Mouse (Mus musculus): ENCODE data around the gene Slc1a7. TPM values are rescaled to one million over a fixed set of nuclear protein-coding genes. Genes with fewer than 3 reads are reported as not detected.
A peak's percentile ranks its signal among the peaks of the same experiment; 100 is the strongest.

Slc1a7 gene
- polyA plus RNA-seq, 1 experiment from 2014 or later, result 0.19 TPM

DNA sequence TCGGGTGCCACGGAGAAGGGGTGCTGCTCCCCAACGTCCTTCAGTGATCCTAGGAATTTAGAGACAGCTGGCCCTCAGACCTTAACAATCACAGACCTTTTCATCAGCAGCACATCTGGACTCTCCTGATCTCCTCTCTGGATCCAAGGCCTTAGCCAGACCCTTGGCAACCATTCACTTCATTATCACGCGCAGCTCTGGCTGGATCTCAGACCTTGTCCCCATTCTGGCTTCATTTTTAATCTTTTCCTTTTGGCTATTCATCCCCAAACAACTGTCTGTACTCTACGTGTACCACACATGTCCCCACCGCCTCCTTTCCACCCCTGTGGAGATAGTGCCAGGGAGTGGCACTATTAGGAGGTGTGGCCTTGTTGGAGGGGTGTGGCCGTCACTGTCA, 34.9 kb upstream of the Slc1a7 start:
- no peak for ATAC-seq (ENCODE audit: low read depth)
- no peaks in the 10 kb centered on the region for H3K27me3 ChIP-seq (ENCODE audit: control insufficient read depth, insufficient read depth, low read depth, low read length)
- WGBS, result 63% methylated on average over 8 of the region's 8 CpGs

GRCm38 (mm10) chr4:107935254-107935653, 32.9 kb upstream of the Slc1a7 start:
- no peak overlapping the region for H3K9ac ChIP-seq (ENCODE audit: low read length)
- WGBS, result 56% methylated on average over 3 of the region's 3 CpGs
- H3K36me3 ChIP-seq (ENCODE audit: control insufficient read depth, insufficient read depth, low read length), result no peaks in the 10 kb centered on the region
- H3K27ac ChIP-seq (ENCODE audit: low read length), result no peak overlapping the region
- no peaks in the 10 kb centered on the region for H3K9me3 ChIP-seq (ENCODE audit: control insufficient read depth, low read length)
- no peak overlapping the region for H3K4me2 ChIP-seq (ENCODE audit: low read depth, low read length)
- H3K27me3 ChIP-seq (ENCODE audit: control insufficient read depth, insufficient read depth, low read depth, low read length), result no peaks in the 10 kb centered on the region
- no peak for ATAC-seq (ENCODE audit: low read depth)
- H3K4me3 ChIP-seq (ENCODE audit: low read length), result no peak overlapping the region
- peaks cover 6% of the 10 kb centered on the region; the same call in 1 of the 2 replicates for H3K4me1 ChIP-seq (replicated peaks; ENCODE audit: control insufficient read depth, insufficient read depth, low read length)

More for the DNA sequence above, 34.9 kb upstream of the Slc1a7 start:
- no peaks in the 10 kb centered on the region for H3K36me3 ChIP-seq (ENCODE audit: control insufficient read depth, insufficient read depth, low read length)
- no peaks in the 10 kb centered on the region for H3K9me3 ChIP-seq (ENCODE audit: control insufficient read depth, low read length)
- H3K4me3 ChIP-seq (ENCODE audit: low read length), result no peak overlapping the region
- no peak overlapping the region for H3K27ac ChIP-seq (ENCODE audit: low read length)
- no peak overlapping the region for H3K4me2 ChIP-seq (ENCODE audit: low read depth, low read length)
- H3K9ac ChIP-seq (ENCODE audit: low read length), result no peak overlapping the region
- H3K4me1 ChIP-seq (replicated peaks; ENCODE audit: control insufficient read depth, insufficient read depth, low read length), result peaks cover 6% of the 10 kb centered on the region; the same call in 1 of the 2 replicates

GRCm38 (mm10) chr4:107937338-107937737, 30.8 kb upstream of the Slc1a7 start:
- Histone ChIP-seq H3K9me3 (ENCODE audit: control insufficient read depth, low read length) (no peaks in the 10 kb centered on the region), H3K27ac (ENCODE audit: low read length) (peak overlapping the region; percentile 60), H3K4me1 (replicated peaks; ENCODE audit: control insufficient read depth, insufficient read depth, low read length) (peaks cover 6% of the 10 kb centered on the region; the same call in 1 of the 2 replicates), H3K27me3 (ENCODE audit: control insufficient read depth, insufficient read depth, low read depth, low read length) (no peaks in the 10 kb centered on the region), H3K9ac (ENCODE audit: low read length) (no peak overlapping the region), H3K36me3 (ENCODE audit: control insufficient read depth, insufficient read depth, low read length) (no peaks in the 10 kb centered on the region), H3K4me3 (ENCODE audit: low read length) (no peak overlapping the region), H3K4me2 (ENCODE audit: low read depth, low read length) (no peak overlapping the region)
- 13% methylated on average over 6 of the region's 6 CpGs for WGBS
- peak; percentile 93 for ATAC-seq (ENCODE audit: low read depth)

GRCm38 (mm10) chr4:107938124-107938523, 30.0 kb upstream of the Slc1a7 start:
- ATAC-seq (ENCODE audit: low read depth), result no peak
- H3K27me3 ChIP-seq (ENCODE audit: control insufficient read depth, insufficient read depth, low read depth, low read length), result no peaks in the 10 kb centered on the region
- WGBS, result 57% methylated on average over 2 of the region's 2 CpGs
- H3K36me3 ChIP-seq (ENCODE audit: control insufficient read depth, insufficient read depth, low read length), result no peaks in the 10 kb centered on the region
- peak overlapping the region; percentile 60 for H3K27ac ChIP-seq (ENCODE audit: low read length)
- peaks cover 6% of the 10 kb centered on the region; the same call in 1 of the 2 replicates for H3K4me1 ChIP-seq (replicated peaks; ENCODE audit: control insufficient read depth, insufficient read depth, low read length)
- H3K4me2 ChIP-seq (ENCODE audit: low read depth, low read length), result no peak overlapping the region
- H3K9me3 ChIP-seq (ENCODE audit: control insufficient read depth, low read length), result no peaks in the 10 kb centered on the region
- no peak overlapping the region for H3K4me3 ChIP-seq (ENCODE audit: low read length)
- H3K9ac ChIP-seq (ENCODE audit: low read length), result no peak overlapping the region

DNA sequence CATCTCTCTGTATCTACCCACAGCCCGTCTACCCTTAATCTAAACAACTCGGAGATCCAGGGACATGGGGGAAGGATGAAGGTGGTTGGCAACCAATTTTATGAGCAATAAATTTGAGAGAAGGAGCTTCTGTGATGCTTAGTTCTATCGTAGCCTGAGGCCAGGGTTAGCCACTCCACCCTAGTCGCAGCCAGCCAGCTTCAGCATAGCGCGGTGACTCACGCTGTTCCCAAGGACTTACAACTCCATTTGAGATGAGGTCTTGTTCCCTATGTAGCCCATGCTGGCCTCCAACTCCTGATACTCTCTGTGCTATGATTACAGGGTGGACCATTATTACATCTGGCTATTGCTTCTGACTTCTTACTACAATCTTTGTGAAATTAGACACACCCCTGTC, 25.4 kb upstream of the Slc1a7 start:
- Histone ChIP-seq H3K36me3 (ENCODE audit: control insufficient read depth, insufficient read depth, low read length) (no peaks in the 10 kb centered on the region), H3K9me3 (ENCODE audit: control insufficient read depth, low read length) (no peaks in the 10 kb centered on the region), H3K4me2 (ENCODE audit: low read depth, low read length) (no peak overlapping the region), H3K4me1 (replicated peaks; ENCODE audit: control insufficient read depth, insufficient read depth, low read length) (peaks cover 5% of the 10 kb centered on the region; the same call in 1 of the 2 replicates), H3K9ac (ENCODE audit: low read length) (no peak overlapping the region), H3K27ac (ENCODE audit: low read length) (no peak overlapping the region), H3K27me3 (ENCODE audit: control insufficient read depth, insufficient read depth, low read depth, low read length) (no peaks in the 10 kb centered on the region), H3K4me3 (ENCODE audit: low read length) (no peak overlapping the region)
- no peak for ATAC-seq (ENCODE audit: low read depth)
- 82% methylated on average over 7 of the region's 7 CpGs for WGBS

DNA sequence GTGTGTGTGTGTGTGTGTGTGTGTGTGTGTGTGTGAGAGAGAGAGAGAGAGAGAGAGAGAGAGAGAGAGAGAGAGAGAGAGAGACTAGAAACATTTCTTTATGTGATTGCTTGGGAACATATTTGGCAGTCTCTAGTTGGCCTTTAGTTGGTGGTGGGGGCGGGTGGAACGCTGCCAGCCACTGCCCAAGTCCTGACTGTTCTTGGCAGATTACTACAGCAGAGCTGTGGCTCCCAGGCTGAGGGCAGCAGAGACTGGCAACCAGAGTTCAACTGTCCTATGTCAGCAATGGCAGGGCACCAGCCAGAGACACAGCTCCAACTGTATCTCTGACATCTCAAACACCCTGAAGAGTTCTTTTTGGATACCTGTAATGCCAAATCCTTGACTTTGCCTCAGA, 24.0 kb upstream of the Slc1a7 start:
- no peak overlapping the region for H3K27ac ChIP-seq (ENCODE audit: low read length)
- ATAC-seq (ENCODE audit: low read depth), result no peak
- WGBS, result 81% methylated on average over 2 of the region's 2 CpGs

DNA sequence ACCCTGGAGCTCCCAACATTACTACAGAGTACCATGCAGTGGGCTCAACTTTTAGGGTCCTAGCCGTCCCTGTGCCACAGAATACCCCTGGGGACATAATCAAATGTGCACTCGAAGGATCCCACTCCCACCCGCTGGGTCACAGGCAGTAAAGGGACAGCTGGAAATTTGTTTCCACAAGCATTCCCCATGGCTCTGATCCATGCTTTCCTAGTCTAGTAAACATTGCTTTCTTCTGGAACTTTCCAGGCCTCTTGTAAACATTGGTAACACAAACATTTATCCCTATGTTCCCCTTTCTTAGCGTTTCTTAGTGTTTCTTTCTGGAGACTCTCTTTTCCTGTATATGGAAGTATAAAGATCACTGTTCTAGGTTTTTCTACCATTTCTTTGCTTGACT, 18.2 kb upstream of the Slc1a7 start:
- Histone ChIP-seq H3K9ac (ENCODE audit: low read length) (no peak overlapping the region), H3K4me2 (ENCODE audit: low read depth, low read length) (no peak overlapping the region), H3K4me1 (replicated peaks; ENCODE audit: control insufficient read depth, insufficient read depth, low read length) (peaks cover 3% of the 10 kb centered on the region), H3K9me3 (ENCODE audit: control insufficient read depth, low read length) (no peaks in the 10 kb centered on the region), H3K27ac (ENCODE audit: low read length) (peak overlapping the region; percentile 32; the same call in 1 of the 2 replicates), H3K36me3 (ENCODE audit: control insufficient read depth, insufficient read depth, low read length) (no peaks in the 10 kb centered on the region), H3K4me3 (ENCODE audit: low read length) (no peak overlapping the region), H3K27me3 (ENCODE audit: control insufficient read depth, insufficient read depth, low read depth, low read length) (no peaks in the 10 kb centered on the region)
- peak; percentile 82 for ATAC-seq (ENCODE audit: low read depth)
- WGBS, result 52% methylated on average over 4 of the region's 4 CpGs

More for the DNA sequence above, 24.0 kb upstream of the Slc1a7 start:
- no peaks in the 10 kb centered on the region for H3K9me3 ChIP-seq (ENCODE audit: control insufficient read depth, low read length)
- no peak overlapping the region for H3K9ac ChIP-seq (ENCODE audit: low read length)
- H3K4me3 ChIP-seq (ENCODE audit: low read length), result no peak overlapping the region
- no peaks in the 10 kb centered on the region for H3K4me1 ChIP-seq (replicated peaks; ENCODE audit: control insufficient read depth, insufficient read depth, low read length)
- H3K27me3 ChIP-seq (ENCODE audit: control insufficient read depth, insufficient read depth, low read depth, low read length), result no peaks in the 10 kb centered on the region
- H3K4me2 ChIP-seq (ENCODE audit: low read depth, low read length), result no peak overlapping the region
- no peaks in the 10 kb centered on the region for H3K36me3 ChIP-seq (ENCODE audit: control insufficient read depth, insufficient read depth, low read length)

DNA sequence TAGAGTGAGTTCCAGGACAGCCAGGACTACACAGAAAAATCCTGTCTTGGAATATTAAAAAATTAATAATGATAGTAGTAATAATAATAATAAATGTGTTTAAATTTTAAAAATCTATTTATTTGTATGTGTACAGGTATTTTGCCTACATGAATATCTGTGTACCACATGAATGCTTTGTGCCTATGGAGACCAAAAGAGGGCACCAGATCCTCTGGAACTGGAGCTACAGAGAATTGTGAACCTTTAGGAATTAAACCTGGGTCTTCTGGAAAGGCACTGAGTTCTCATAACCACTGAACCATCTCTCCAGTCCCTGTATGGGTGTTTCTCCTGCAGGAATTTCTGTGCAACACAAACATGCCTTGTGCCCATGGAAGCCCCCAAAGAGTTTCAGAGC, 15.3 kb upstream of the Slc1a7 start:
- no peaks in the 10 kb centered on the region for H3K9me3 ChIP-seq (ENCODE audit: control insufficient read depth, low read length)
- no peak for ATAC-seq (ENCODE audit: low read depth)
- H3K27ac ChIP-seq (ENCODE audit: low read length), result no peak overlapping the region
- H3K4me1 ChIP-seq (replicated peaks; ENCODE audit: control insufficient read depth, insufficient read depth, low read length), result peaks cover 3% of the 10 kb centered on the region
- H3K4me3 ChIP-seq (ENCODE audit: low read length), result no peak overlapping the region
- no peaks in the 10 kb centered on the region for H3K27me3 ChIP-seq (ENCODE audit: control insufficient read depth, insufficient read depth, low read depth, low read length)
- no peak overlapping the region for H3K9ac ChIP-seq (ENCODE audit: low read length)
- no peaks in the 10 kb centered on the region for H3K36me3 ChIP-seq (ENCODE audit: control insufficient read depth, insufficient read depth, low read length)
- H3K4me2 ChIP-seq (ENCODE audit: low read depth, low read length), result no peak overlapping the region

GRCm38 (mm10) chr4:107955691-107956090, 12.4 kb upstream of the Slc1a7 start:
- no peaks in the 10 kb centered on the region for H3K9me3 ChIP-seq (ENCODE audit: control insufficient read depth, low read length)
- H3K27me3 ChIP-seq (ENCODE audit: control insufficient read depth, insufficient read depth, low read depth, low read length), result no peaks in the 10 kb centered on the region
- H3K27ac ChIP-seq (ENCODE audit: low read length), result no peak overlapping the region
- no peaks in the 10 kb centered on the region for H3K36me3 ChIP-seq (ENCODE audit: control insufficient read depth, insufficient read depth, low read length)
- no peak overlapping the region for H3K4me3 ChIP-seq (ENCODE audit: low read length)
- ATAC-seq (ENCODE audit: low read depth), result no peak
- no peak overlapping the region for H3K4me2 ChIP-seq (ENCODE audit: low read depth, low read length)
- H3K4me1 ChIP-seq (replicated peaks; ENCODE audit: control insufficient read depth, insufficient read depth, low read length), result no peaks in the 10 kb centered on the region
- H3K9ac ChIP-seq (ENCODE audit: low read length), result no peak overlapping the region
- 61% methylated on average over 5 of the region's 5 CpGs for WGBS

DNA sequence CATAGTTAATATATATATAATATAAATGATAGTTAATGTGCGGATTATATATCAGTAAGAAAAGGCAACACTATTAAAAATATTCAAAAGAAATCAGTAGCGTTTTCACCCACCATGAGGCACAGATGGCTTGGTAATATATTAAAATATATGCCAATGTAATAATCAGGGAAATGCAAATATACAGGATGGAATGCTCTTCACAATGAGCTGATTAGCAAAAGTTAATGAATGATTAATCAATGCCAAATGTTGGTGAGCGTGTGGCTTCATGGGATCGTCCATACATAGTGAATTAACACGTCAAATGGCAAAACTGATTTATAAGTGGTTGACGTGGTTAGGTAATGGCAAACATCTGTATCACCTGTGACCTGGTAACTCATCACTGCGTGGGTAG, 9.6 kb upstream of the Slc1a7 start:
- Histone ChIP-seq H3K9ac (ENCODE audit: low read length) (no peak overlapping the region), H3K27ac (ENCODE audit: low read length) (no peak overlapping the region), H3K9me3 (ENCODE audit: control insufficient read depth, low read length) (no peaks in the 10 kb centered on the region), H3K4me3 (ENCODE audit: low read length) (no peak overlapping the region), H3K27me3 (ENCODE audit: control insufficient read depth, insufficient read depth, low read depth, low read length) (no peaks in the 10 kb centered on the region), H3K36me3 (ENCODE audit: control insufficient read depth, insufficient read depth, low read length) (no peaks in the 10 kb centered on the region), H3K4me2 (ENCODE audit: low read depth, low read length) (no peak overlapping the region), H3K4me1 (replicated peaks; ENCODE audit: control insufficient read depth, insufficient read depth, low read length) (peaks cover 12% of the 10 kb centered on the region)
- WGBS, result 87% methylated on average over 7 of the region's 7 CpGs
- no peak for ATAC-seq (ENCODE audit: low read depth)

Data from lung, embryonic 16.5 days (tissue).